Mouse (Mus musculus) heart, embryonic 11.5 days (tissue): ENCODE measurements around the gene Col11a2. TPM values are rescaled to one million over a fixed set of nuclear protein-coding genes. Genes with fewer than 3 reads are reported as not detected.

Source experiments
- ATAC-seq: fragments of 200-750 bp; cut with Nextera tagmentation; replicated peaks from 2 replicates; pipeline ENCODE4 v1.8.0; 2017; ENCODE audit warnings: moderate library complexity; ENCODE audit not compliant: insufficient number of reproducible peaks, low FRiP score, low TSS enrichment
- H3K27ac ChIP-seq: fragments of 300-500 bp; sonication (generic); 2 replicates; pipeline ENCODE4 v1.5.1; 2014; ENCODE audit warnings: mild to moderate bottlenecking, low read depth, low read length
- H3K27me3 ChIP-seq: fragments of 300-500 bp; sonication (generic); 2 replicates; pipeline ENCODE4 v1.6.1; 2014; ENCODE audit warnings: mild to moderate bottlenecking, low read length, mixed read lengths; ENCODE audit not compliant: control insufficient read depth, insufficient read depth
- H3K36me3 ChIP-seq: fragments of 300-500 bp; sonication (generic); 2 replicates; pipeline ENCODE4 v1.6.1; 2014; ENCODE audit warnings: mild to moderate bottlenecking, low read length, moderate library complexity, mixed read lengths; ENCODE audit not compliant: control insufficient read depth, insufficient read depth
- H3K4me1 ChIP-seq: fragments of 300-500 bp; sonication (generic); 2 replicates; pipeline ENCODE4 v1.6.1; 2014; ENCODE audit warnings: low read length; ENCODE audit not compliant: control insufficient read depth, insufficient read depth
- H3K4me2 ChIP-seq: fragments of 300-500 bp; sonication (generic); 2 replicates; pipeline ENCODE4 v1.6.1; 2014; ENCODE audit warnings: mild to moderate bottlenecking, moderate library complexity
- H3K4me3 ChIP-seq: fragments of 300-500 bp; sonication (generic); 2 replicates; pipeline ENCODE4 v1.5.1; 2014; ENCODE audit warnings: low read depth, low read length
- H3K9ac ChIP-seq: fragments of 300-500 bp; sonication (generic); 2 replicates; pipeline ENCODE4 v1.6.1; 2014; ENCODE audit warnings: mild to moderate bottlenecking, low read depth, low read length, moderate library complexity
- H3K9me3 ChIP-seq: fragments of 300-500 bp; sonication (generic); replicated peaks from 2 replicates; pipeline ENCODE4 v1.6.1; 2016; ENCODE audit warnings: low read length; ENCODE audit not compliant: control insufficient read depth
- WGBS: fragments of 180-500 bp; shearing (Covaris S2); extraction: QIAGEN DNeasy Blood & Tissue Kit; methylation state at CpG from one replicate; pipeline ENCODE4 v1.1.7; 2014; ENCODE audit not compliant: insufficient replicate concordance; 5-methylcytosine and 5-hydroxymethylcytosine counted together
- polyA plus RNA-seq: library from polyadenylated mRNA; unstranded; fragments of >200 nt; fragmentation: Nextera tagmentation; extraction: Ambion mirVana; gene quantifications from 2 replicates; pipeline ENCODE4 v1.2.1, GENCODE M21; 2014

Col11a2 gene
- polyA plus RNA-seq, 1 experiment from 2014 or later: 0.70 TPM

- 66% methylated on average over 5 of the region's 5 CpGs for WGBS
- H3K4me3 ChIP-seq: no peak overlapping the region
- H3K36me3 ChIP-seq: no peaks in the 10 kb centered on the region
- ATAC-seq: no peak
- H3K4me1 ChIP-seq: 0 out of 2 replicates have a peak, but pooled peaks cover 3% of the 10 kb centered on the region
- no peak overlapping the region for H3K27ac ChIP-seq
- H3K4me2 ChIP-seq: no peak overlapping the region
- no peak overlapping the region for H3K9ac ChIP-seq
- H3K9me3 ChIP-seq: no peaks in the 10 kb centered on the region
- H3K27me3 ChIP-seq: peaks cover 3% of the 10 kb centered on the region; the same call in 1 of the 2 replicates
These were observed 60.3 kb downstream of the Col11a2 start for GRCm38 (mm10) chr17:34099531-34099930.

DNA sequence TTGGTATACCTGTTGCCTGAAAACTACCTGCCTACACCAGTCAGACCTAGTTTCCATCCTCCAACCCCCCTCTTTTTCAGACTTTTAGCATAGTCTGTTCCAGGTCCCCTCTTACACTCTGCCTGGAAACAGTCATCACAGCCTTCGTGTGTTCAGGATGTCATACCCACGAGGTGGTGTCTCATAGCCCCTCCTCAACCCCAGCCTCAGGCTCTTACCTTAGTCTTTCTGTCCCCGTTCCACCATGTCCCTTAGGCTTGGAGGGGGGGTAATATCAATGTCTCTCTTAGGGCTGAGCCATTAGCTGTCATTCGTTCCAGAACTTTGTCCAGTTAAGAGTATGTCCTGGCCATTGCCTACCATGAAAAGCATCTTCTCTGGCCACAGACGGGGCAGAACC is 61.9 kb downstream of the Col11a2 start:
- ATAC-seq: no peak
- 27% methylated on average over 5 of the region's 5 CpGs for WGBS
- Histone ChIP-seq H3K27me3 (peaks cover 3% of the 10 kb centered on the region; the same call in 1 of the 2 replicates), H3K9ac (no peak overlapping the region), H3K9me3 (no peaks in the 10 kb centered on the region), H3K4me3 (no peak overlapping the region), H3K4me1 (0 out of 2 replicates have a peak, but pooled peaks cover 3% of the 10 kb centered on the region), H3K27ac (no peak overlapping the region), H3K4me2 (no peak overlapping the region), H3K36me3 (no peaks in the 10 kb centered on the region)

DNA sequence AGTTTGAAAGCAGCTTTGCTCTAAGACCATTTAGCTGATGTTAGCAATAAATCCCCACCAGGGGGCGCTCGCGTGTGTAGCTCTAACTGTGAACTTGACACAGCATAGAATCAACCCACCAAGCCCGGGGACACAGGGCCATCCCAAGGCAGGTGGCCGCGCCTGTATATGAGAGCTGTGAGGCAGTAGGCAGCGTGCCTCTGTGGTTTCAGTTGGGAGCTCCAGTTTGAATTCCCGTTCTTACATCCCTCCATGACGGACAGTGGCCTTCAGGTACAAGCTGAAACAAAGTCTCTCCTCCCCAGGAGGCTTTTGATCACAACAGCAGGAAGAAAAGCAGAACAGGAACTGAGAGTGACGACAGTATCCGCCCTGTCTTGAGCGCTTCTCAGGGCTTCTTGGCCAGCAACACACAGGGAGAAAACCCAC is 62.4 kb downstream of the Col11a2 start:
- Histone ChIP-seq H3K27me3 (peaks cover 3% of the 10 kb centered on the region; the same call in 1 of the 2 replicates), H3K4me3 (0 out of 2 replicates have a peak overlapping the region, but pooled peaks have one; percentile 25), H3K9ac (no peak overlapping the region), H3K27ac (no peak overlapping the region), H3K4me2 (peak overlapping the region; percentile 58), H3K9me3 (no peaks in the 10 kb centered on the region), H3K36me3 (no peaks in the 10 kb centered on the region), H3K4me1 (0 out of 2 replicates have a peak, but pooled peaks cover 3% of the 10 kb centered on the region)
- WGBS: 5% methylated on average over 12 of the region's 12 CpGs
- 0 out of 2 replicates have a peak, but pooled peaks have one; percentile 57 for ATAC-seq

GRCm38 (mm10) chr17:34102831-34103230 is 63.6 kb downstream of the Col11a2 start:
- WGBS: 72% methylated on average over 6 of the region's 6 CpGs
- Histone ChIP-seq H3K36me3 (no peaks in the 10 kb centered on the region), H3K27me3 (peaks cover 3% of the 10 kb centered on the region; the same call in 1 of the 2 replicates), H3K4me3 (no peak overlapping the region), H3K9ac (no peak overlapping the region), H3K9me3 (no peaks in the 10 kb centered on the region), H3K27ac (no peak overlapping the region), H3K4me1 (0 out of 2 replicates have a peak, but pooled peaks cover 3% of the 10 kb centered on the region), H3K4me2 (no peak overlapping the region)
- ATAC-seq: no peak

DNA sequence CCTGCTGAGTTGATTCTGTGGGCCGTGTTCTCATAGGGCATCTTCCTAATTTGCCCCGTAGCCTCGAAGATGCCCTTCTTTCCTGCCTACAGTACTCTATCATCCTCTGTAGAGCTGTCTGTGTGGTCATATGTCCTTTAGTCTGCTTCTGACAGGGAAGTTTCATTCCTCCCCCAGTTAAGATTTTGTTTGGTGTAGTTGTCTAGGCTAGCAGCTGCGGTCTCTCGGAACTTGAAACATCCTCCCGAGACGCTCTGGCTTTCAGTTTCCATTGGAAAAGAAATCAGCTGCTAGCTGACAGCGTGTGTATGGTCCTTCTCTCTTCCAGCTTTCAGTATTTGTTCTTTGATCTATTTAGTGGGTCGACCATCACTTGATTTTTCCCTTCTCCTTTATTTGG is 65.6 kb downstream of the Col11a2 start:
- Histone ChIP-seq H3K4me2 (no peak overlapping the region), H3K9ac (no peak overlapping the region), H3K36me3 (no peaks in the 10 kb centered on the region), H3K4me3 (no peak overlapping the region), H3K27ac (no peak overlapping the region), H3K27me3 (no peaks in the 10 kb centered on the region), H3K4me1 (0 out of 2 replicates have a peak, but pooled peaks cover 3% of the 10 kb centered on the region), H3K9me3 (no peaks in the 10 kb centered on the region)
- ATAC-seq: no peak
- 76% methylated on average over 9 of the region's 9 CpGs for WGBS

DNA sequence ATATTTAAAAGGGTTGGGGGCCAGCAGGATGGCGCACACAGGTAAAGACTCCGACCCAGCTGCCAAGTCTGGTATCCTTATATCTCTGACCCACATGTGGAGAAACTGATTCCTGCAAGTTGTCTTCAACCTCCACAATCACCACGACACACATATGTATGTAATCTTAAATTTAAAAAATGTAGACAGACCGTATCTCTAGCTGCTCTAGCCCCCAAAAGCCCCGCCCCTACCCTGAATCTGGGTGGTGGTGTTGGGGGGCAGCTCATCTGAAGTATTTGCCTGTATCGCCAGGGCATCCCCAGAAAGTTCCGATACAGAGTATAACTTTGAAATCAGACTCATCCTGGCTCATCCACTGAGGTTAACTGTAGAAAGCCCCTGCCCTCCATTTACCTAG is 67.3 kb downstream of the Col11a2 start:
- H3K36me3 ChIP-seq: peaks cover 11% of the 10 kb centered on the region
- no peak overlapping the region for H3K4me3 ChIP-seq
- no peaks in the 10 kb centered on the region for H3K9me3 ChIP-seq
- no peak overlapping the region for H3K9ac ChIP-seq
- H3K4me1 ChIP-seq: 0 out of 2 replicates have a peak, but pooled peaks cover 1% of the 10 kb centered on the region
- H3K27ac ChIP-seq: no peak overlapping the region
- ATAC-seq: no peak
- no peaks in the 10 kb centered on the region for H3K27me3 ChIP-seq
- 82% methylated on average over 7 of the region's 7 CpGs for WGBS
- H3K4me2 ChIP-seq: no peak overlapping the region

DNA sequence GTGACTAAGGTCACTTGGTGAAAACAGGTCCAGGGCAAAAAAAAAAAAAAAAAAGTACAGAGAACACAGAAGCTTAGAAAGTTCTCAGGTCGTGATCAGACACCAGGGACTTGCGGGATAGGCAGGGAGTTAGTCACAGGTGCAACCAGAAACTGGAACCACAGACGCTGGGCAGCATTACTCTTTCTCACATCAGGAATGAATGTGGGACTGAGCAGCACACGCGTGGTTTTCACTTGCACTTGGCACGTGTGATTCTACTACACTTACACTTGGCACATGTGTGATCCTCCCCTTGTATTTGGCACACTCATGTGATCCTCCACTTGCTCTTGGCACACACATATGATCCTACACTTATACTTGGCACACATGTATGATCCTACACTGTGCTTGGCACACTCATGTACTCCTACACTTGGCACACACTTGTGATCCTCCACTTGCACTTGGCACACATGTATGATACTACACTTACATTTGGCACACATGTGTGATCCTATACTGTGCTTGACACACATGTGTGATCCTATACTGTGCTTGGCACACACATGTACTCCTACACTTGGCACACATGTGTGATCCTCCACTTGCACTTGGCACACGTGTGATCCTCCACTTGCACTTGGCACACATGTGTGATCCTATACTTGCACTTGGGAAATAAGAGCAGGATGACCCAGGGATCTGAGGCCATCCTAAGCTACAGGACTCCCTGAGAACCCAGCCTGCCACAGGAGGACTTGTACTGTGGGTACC is 68.1 kb downstream of the Col11a2 start:
- no peak for ATAC-seq
- H3K9me3 ChIP-seq: no peaks in the 10 kb centered on the region
- no peak overlapping the region for H3K4me3 ChIP-seq
- no peaks in the 10 kb centered on the region for H3K27me3 ChIP-seq
- H3K4me1 ChIP-seq: no peaks in the 10 kb centered on the region
- no peak overlapping the region for H3K9ac ChIP-seq
- H3K27ac ChIP-seq: no peak overlapping the region
- 78% methylated on average over 7 of the region's 7 CpGs for WGBS
- H3K4me2 ChIP-seq: no peak overlapping the region
- H3K36me3 ChIP-seq: peaks cover 18% of the 10 kb centered on the region

GRCm38 (mm10) chr17:34108460-34108859 is 69.2 kb downstream of the Col11a2 start:
- WGBS: 92% methylated on average over 5 of the region's 6 CpGs
- Histone ChIP-seq H3K9ac (no peak overlapping the region), H3K36me3 (peaks cover 30% of the 10 kb centered on the region), H3K27me3 (no peaks in the 10 kb centered on the region), H3K4me3 (no peak overlapping the region), H3K4me1 (no peaks in the 10 kb centered on the region), H3K4me2 (no peak overlapping the region), H3K27ac (no peak overlapping the region), H3K9me3 (no peaks in the 10 kb centered on the region)
- no peak for ATAC-seq
